Mouse (Mus musculus) kidney, embryonic 14.5 days (tissue): Measurements from ENCODE around the gene Nlrc5. TPM values are rescaled to one million over a fixed set of nuclear protein-coding genes. Genes with fewer than 3 reads are reported as not detected.

Experiments
- ATAC-seq: fragments of 200-750 bp; cut with Nextera tagmentation; 2 replicates; pipeline ENCODE4 v1.8.0; 2017; ENCODE audit warnings: moderate number of reproducible peaks, mild to moderate bottlenecking, moderate TSS enrichment, moderate library complexity; ENCODE audit not compliant: low FRiP score, low TSS enrichment
- H3K27ac ChIP-seq: fragments of 300-500 bp; sonication (generic); 2 replicates; pipeline ENCODE4 v1.5.1; 2014; ENCODE audit warnings: low read depth, mild to moderate bottlenecking, low read length, moderate library complexity, mixed read lengths
- H3K27me3 ChIP-seq: fragments of 300-500 bp; sonication (generic); 2 replicates; pipeline ENCODE4 v1.6.1; 2014; ENCODE audit warnings: mild to moderate bottlenecking, low read length; ENCODE audit not compliant: control insufficient read depth, insufficient read depth
- H3K36me3 ChIP-seq: fragments of 300-500 bp; sonication (generic); 2 replicates; pipeline ENCODE4 v1.6.1; 2014; ENCODE audit warnings: low read length, mixed read lengths; ENCODE audit not compliant: control insufficient read depth, insufficient read depth
- H3K4me1 ChIP-seq: fragments of 300-500 bp; sonication (generic); 2 replicates; pipeline ENCODE4 v1.6.1; 2014; ENCODE audit warnings: low read length, mixed read lengths; ENCODE audit not compliant: control insufficient read depth, insufficient read depth
- H3K4me2 ChIP-seq: fragments of 300-500 bp; sonication (generic); replicated peaks from 2 replicates; pipeline ENCODE4 v1.6.1; 2014; ENCODE audit warnings: low read depth, mild to moderate bottlenecking, low read length
- H3K4me3 ChIP-seq: fragments of 300-500 bp; sonication (generic); 2 replicates; pipeline ENCODE4 v1.5.1; 2014; ENCODE audit warnings: mild to moderate bottlenecking, low read length
- H3K9ac ChIP-seq: fragments of 300-500 bp; sonication (generic); 2 replicates; pipeline ENCODE4 v1.6.1; 2014; ENCODE audit warnings: low read depth, mild to moderate bottlenecking, low read length, moderate library complexity
- H3K9me3 ChIP-seq: fragments of 300-500 bp; sonication (generic); 2 replicates; pipeline ENCODE4 v1.6.1; 2016; ENCODE audit warnings: low read length; ENCODE audit not compliant: control insufficient read depth
- WGBS: fragments of 180-500 bp; shearing (Covaris S2); extraction: QIAGEN DNeasy Blood & Tissue Kit; methylation state at CpG from one replicate; pipeline ENCODE4 v1.1.7; 2014; 5-methylcytosine and 5-hydroxymethylcytosine counted together
- polyA plus RNA-seq: library from polyadenylated mRNA; unstranded; fragments of >200 nt; fragmentation: Nextera tagmentation; extraction: Ambion mirVana; gene quantifications from 2 replicates; pipeline ENCODE4 v1.2.1, GENCODE M21; 2014

Nlrc5 gene
- 0.10 and 0.70 TPM in 2 replicates for polyA plus RNA-seq

GRCm38 (mm10) chr8:94433981-94434466, at the start of gene Nlrc5:
Gene Nlrc5 (plus strand): TSS chr8:94434356.
- WGBS = 2% methylated on average over 29 of the region's 29 CpGs
- H3K9ac ChIP-seq = peak within 1 kb of the TSS; percentile 28; the same call in 1 of the 2 replicates
- H3K36me3 ChIP-seq = no peaks in the 10 kb centered on the region
- H3K9me3 ChIP-seq = no peaks in the 10 kb centered on the region
- peak within 1 kb of the TSS; percentile 77 for H3K4me2 ChIP-seq
- H3K27me3 ChIP-seq = peaks cover 10% of the 10 kb centered on the region; the same call in 1 of the 2 replicates
- H3K4me3 ChIP-seq = peak within 1 kb of the TSS; percentile 39
- ATAC-seq = peak; percentile 57; the same call in 1 of the 2 replicates
- no peaks in the 10 kb centered on the region for H3K4me1 ChIP-seq
- H3K27ac ChIP-seq = no peak within 1 kb of the TSS

- peak overlapping the region; percentile 59; the same call in 1 of the 2 replicates for H3K27ac ChIP-seq
- H3K9ac ChIP-seq = peak overlapping the region; percentile 85
- ATAC-seq = peak; percentile 14
Observed at GRCm38 (mm10) chr8:94385506-94386213, 48.5 kb upstream of the Nlrc5 start.

GRCm38 (mm10) chr8:94386214-94387026, 47.7 kb upstream of the Nlrc5 start, which contains the start of gene Herpud1:
Gene Herpud1 (plus strand): TSS chr8:94386438.
- WGBS = under 1% methylated on average over 61 of the region's 65 CpGs
- Histone ChIP-seq H3K4me2 (peak within 1 kb of the TSS; percentile 73), H3K9ac (peak within 1 kb of the TSS; percentile 85), H3K4me1 (peaks cover 13% of the 10 kb centered on the region; the same call in 1 of the 2 replicates), H3K27me3 (no peaks in the 10 kb centered on the region), H3K36me3 (peaks cover 22% of the 10 kb centered on the region), H3K4me3 (peak within 1 kb of the TSS; percentile 66), H3K9me3 (0 out of 2 replicates have a peak, but pooled peaks cover 2% of the 10 kb centered on the region), H3K27ac (peak within 1 kb of the TSS; percentile 59)
- ATAC-seq = peak; percentile 98

More at GRCm38 (mm10) chr8:94385506-94386213, 48.5 kb upstream of the Nlrc5 start:
- H3K9me3 ChIP-seq = 0 out of 2 replicates have a peak, but pooled peaks cover 2% of the 10 kb centered on the region
- H3K4me1 ChIP-seq = peaks cover 13% of the 10 kb centered on the region; the same call in 1 of the 2 replicates
- no peaks in the 10 kb centered on the region for H3K27me3 ChIP-seq
- WGBS = 22% methylated on average over 20 of the region's 20 CpGs
- peaks cover 14% of the 10 kb centered on the region for H3K36me3 ChIP-seq
- H3K4me3 ChIP-seq = peak overlapping the region; percentile 66
- H3K4me2 ChIP-seq = peak overlapping the region; percentile 73

GRCm38 (mm10) chr8:94387027-94387684, 47.0 kb upstream of the Nlrc5 start:
- WGBS = under 1% methylated on average over 25 of the region's 25 CpGs
- peak overlapping the region; percentile 66 for H3K4me3 ChIP-seq
- ATAC-seq = peak; percentile 66
- H3K4me2 ChIP-seq = peak overlapping the region; percentile 73
- H3K36me3 ChIP-seq = peaks cover 29% of the 10 kb centered on the region
- H3K9ac ChIP-seq = peak overlapping the region; percentile 85
- H3K9me3 ChIP-seq = 0 out of 2 replicates have a peak, but pooled peaks cover 2% of the 10 kb centered on the region
- H3K27ac ChIP-seq = peak overlapping the region; percentile 21; the same call in 1 of the 2 replicates
- H3K4me1 ChIP-seq = peaks cover 13% of the 10 kb centered on the region; the same call in 1 of the 2 replicates
- no peaks in the 10 kb centered on the region for H3K27me3 ChIP-seq

GRCm38 (mm10) chr8:94387785-94388184, 46.4 kb upstream of the Nlrc5 start:
- WGBS = 27% methylated on average over 6 of the region's 6 CpGs
- Histone ChIP-seq H3K4me1 (peaks cover 13% of the 10 kb centered on the region; the same call in 1 of the 2 replicates), H3K4me2 (peak overlapping the region; percentile 73), H3K9ac (peak overlapping the region; percentile 85; the same call in 1 of the 2 replicates), H3K27ac (no peak overlapping the region), H3K27me3 (no peaks in the 10 kb centered on the region), H3K4me3 (peak overlapping the region; percentile 66), H3K9me3 (0 out of 2 replicates have a peak, but pooled peaks cover 2% of the 10 kb centered on the region), H3K36me3 (peaks cover 35% of the 10 kb centered on the region)
- no peak for ATAC-seq

- 95% methylated on average over 6 of the region's 6 CpGs for WGBS
- no peak overlapping the region for H3K4me3 ChIP-seq
- no peak overlapping the region for H3K4me2 ChIP-seq
- peaks cover 48% of the 10 kb centered on the region for H3K36me3 ChIP-seq
- no peak overlapping the region for H3K27ac ChIP-seq
- no peak overlapping the region for H3K9ac ChIP-seq
- H3K27me3 ChIP-seq = no peaks in the 10 kb centered on the region
- no peak for ATAC-seq
- peaks cover 13% of the 10 kb centered on the region; the same call in 1 of the 2 replicates for H3K4me1 ChIP-seq
- 0 out of 2 replicates have a peak, but pooled peaks cover 2% of the 10 kb centered on the region for H3K9me3 ChIP-seq
Observed at GRCm38 (mm10) chr8:94389531-94389930, 44.6 kb upstream of the Nlrc5 start.

- no peak overlapping the region for H3K4me3 ChIP-seq
- no peak overlapping the region for H3K4me2 ChIP-seq
- WGBS = 95% methylated on average over 6 of the region's 6 CpGs
- no peak for ATAC-seq
- H3K27ac ChIP-seq = no peak overlapping the region
- peaks cover 57% of the 10 kb centered on the region for H3K36me3 ChIP-seq
- no peaks in the 10 kb centered on the region for H3K27me3 ChIP-seq
- H3K9me3 ChIP-seq = no peaks in the 10 kb centered on the region
- H3K9ac ChIP-seq = no peak overlapping the region
- peaks cover 12% of the 10 kb centered on the region; the same call in 1 of the 2 replicates for H3K4me1 ChIP-seq
Observed at GRCm38 (mm10) chr8:94390429-94390828, 43.7 kb upstream of the Nlrc5 start.

- H3K4me2 ChIP-seq = no peak overlapping the region
- no peaks in the 10 kb centered on the region for H3K9me3 ChIP-seq
- no peak overlapping the region for H3K4me3 ChIP-seq
- no peak for ATAC-seq
- H3K9ac ChIP-seq = no peak overlapping the region
- peaks cover 62% of the 10 kb centered on the region for H3K36me3 ChIP-seq
- H3K4me1 ChIP-seq = 0 out of 2 replicates have a peak, but pooled peaks cover 7% of the 10 kb centered on the region
- no peaks in the 10 kb centered on the region for H3K27me3 ChIP-seq
- no peak overlapping the region for H3K27ac ChIP-seq
- 96% methylated on average over 8 of the region's 8 CpGs for WGBS
Observed at GRCm38 (mm10) chr8:94390910-94391309, 43.2 kb upstream of the Nlrc5 start.
